Mouse (Mus musculus) midbrain, embryonic 11.5 days (tissue): ENCODE data around the gene Hist1h2be. TPM values are rescaled to one million over a fixed set of nuclear protein-coding genes. Genes with fewer than 3 reads are reported as not detected.

Experiments
- ATAC-seq: fragments of 200-750 bp; cut with Nextera tagmentation; 2 replicates; pipeline ENCODE4 v1.8.0; 2017; ENCODE audit warnings: moderate TSS enrichment, moderate library complexity; ENCODE audit not compliant: low FRiP score
- DNase-seq: peaks from one replicate; pipeline ENCODE4 v3.0.0; 2015; ENCODE audit warnings: low spot score; ENCODE audit errors: missing footprints
- H3K27ac ChIP-seq: fragments of 300-500 bp; sonication (generic); 2 replicates; pipeline ENCODE4 v1.5.1; 2014; ENCODE audit warnings: low read depth, low read length
- H3K27me3 ChIP-seq: fragments of 300-500 bp; sonication (generic); 2 replicates; pipeline ENCODE4 v1.6.1; 2014; ENCODE audit warnings: mild to moderate bottlenecking, low read length, moderate library complexity, mixed read lengths; ENCODE audit not compliant: control insufficient read depth, insufficient read depth
- H3K36me3 ChIP-seq: fragments of 300-500 bp; sonication (generic); 2 replicates; pipeline ENCODE4 v1.6.1; 2014; ENCODE audit warnings: mild to moderate bottlenecking, low read length, moderate library complexity, mixed read lengths; ENCODE audit not compliant: control insufficient read depth, insufficient read depth
- H3K4me1 ChIP-seq: fragments of 300-500 bp; sonication (generic); 2 replicates; pipeline ENCODE4 v1.6.1; 2014; ENCODE audit warnings: low read length; ENCODE audit not compliant: control insufficient read depth, insufficient read depth
- H3K4me2 ChIP-seq: fragments of 300-500 bp; sonication (generic); 2 replicates; pipeline ENCODE4 v1.6.1; 2014; ENCODE audit warnings: mild to moderate bottlenecking, moderate library complexity
- H3K4me3 ChIP-seq: fragments of 300-500 bp; sonication (generic); 2 replicates; pipeline ENCODE4 v1.5.1; 2014; ENCODE audit warnings: low read depth, low read length
- H3K9ac ChIP-seq: fragments of 300-500 bp; sonication (generic); 2 replicates; pipeline ENCODE4 v1.6.1; 2014; ENCODE audit warnings: low read length
- H3K9me3 ChIP-seq: fragments of 300-500 bp; sonication (generic); 2 replicates; pipeline ENCODE4 v1.6.1; 2016; ENCODE audit warnings: low read length; ENCODE audit not compliant: control insufficient read depth
- WGBS: fragments of 180-500 bp; shearing (Covaris S2); extraction: QIAGEN DNeasy Blood & Tissue Kit; methylation state at CpG from one replicate; pipeline ENCODE4 v1.1.7; 2014; 5-methylcytosine and 5-hydroxymethylcytosine counted together
- polyA plus RNA-seq: library from polyadenylated mRNA; unstranded; fragments of >200 nt; fragmentation: Nextera tagmentation; extraction: Ambion mirVana; gene quantifications from 2 replicates; pipeline ENCODE4 v1.2.1, GENCODE M21; 2014

Hist1h2be gene
- polyA plus RNA-seq, 1 experiment from 2014 or later: 1.7 TPM

GRCm38 (mm10) chr13:23585029-23585441 is 35.9 kb downstream of the Hist1h2be start:
- peak; percentile 8 for ATAC-seq
- peak overlapping the region; percentile 40 for H3K4me3 ChIP-seq
- peak; percentile 97 for DNase-seq
- H3K27me3 ChIP-seq: no peaks in the 10 kb centered on the region
- H3K4me1 ChIP-seq: peaks cover 17% of the 10 kb centered on the region; the same call in 1 of the 2 replicates
- WGBS: under 1% methylated on average over 21 of the region's 21 CpGs
- peak overlapping the region; percentile 85 for H3K9ac ChIP-seq
- peak overlapping the region; percentile 78 for H3K4me2 ChIP-seq
- H3K9me3 ChIP-seq: no peaks in the 10 kb centered on the region
- peak overlapping the region; percentile 98 for H3K27ac ChIP-seq
- H3K36me3 ChIP-seq: no peaks in the 10 kb centered on the region

- peak overlapping the region; percentile 40; the same call in 1 of the 2 replicates for H3K4me3 ChIP-seq
- no peak for ATAC-seq
- no peaks in the 10 kb centered on the region for H3K9me3 ChIP-seq
- peaks cover 17% of the 10 kb centered on the region; the same call in 1 of the 2 replicates for H3K4me1 ChIP-seq
- peak overlapping the region; percentile 85 for H3K9ac ChIP-seq
- H3K36me3 ChIP-seq: no peaks in the 10 kb centered on the region
- H3K4me2 ChIP-seq: peak overlapping the region; percentile 78
- H3K27ac ChIP-seq: peak overlapping the region; percentile 98
- H3K27me3 ChIP-seq: no peaks in the 10 kb centered on the region
- DNase-seq: peak; percentile 90
Observed at GRCm38 (mm10) chr13:23584331-23584730, 36.6 kb downstream of the Hist1h2be start.

GRCm38 (mm10) chr13:23583387-23584068 is 37.4 kb downstream of the Hist1h2be start:
- no peak overlapping the region for H3K4me3 ChIP-seq

GRCm38 (mm10) chr13:23582219-23583056 is 38.5 kb downstream of the Hist1h2be start:
- peak; percentile 93 for DNase-seq
- H3K27ac ChIP-seq: peak overlapping the region; percentile 77
- no peaks in the 10 kb centered on the region for H3K27me3 ChIP-seq
- WGBS: 6% methylated on average over 6 of the region's 6 CpGs
- peak overlapping the region; percentile 42 for H3K4me3 ChIP-seq
- no peak for ATAC-seq
- peak overlapping the region; percentile 69 for H3K9ac ChIP-seq
- H3K36me3 ChIP-seq: no peaks in the 10 kb centered on the region
- H3K4me1 ChIP-seq: peaks cover 17% of the 10 kb centered on the region; the same call in 1 of the 2 replicates
- peak overlapping the region; percentile 63 for H3K4me2 ChIP-seq
- no peaks in the 10 kb centered on the region for H3K9me3 ChIP-seq

More at GRCm38 (mm10) chr13:23583387-23584068, 37.4 kb downstream of the Hist1h2be start:
- no peaks in the 10 kb centered on the region for H3K36me3 ChIP-seq
- H3K4me1 ChIP-seq: peaks cover 17% of the 10 kb centered on the region; the same call in 1 of the 2 replicates
- ATAC-seq (no peak), DNase-seq (peak; percentile 85)
- peak overlapping the region; percentile 12 for H3K4me2 ChIP-seq
- H3K9ac ChIP-seq: peak overlapping the region; percentile 22; the same call in 1 of the 2 replicates
- H3K27ac ChIP-seq: peak overlapping the region; percentile 77
- H3K9me3 ChIP-seq: no peaks in the 10 kb centered on the region
- no peaks in the 10 kb centered on the region for H3K27me3 ChIP-seq

GRCm38 (mm10) chr13:23581408-23582218 is 39.3 kb downstream of the Hist1h2be start, which contains the start of gene Hist1h4d:
Hist1h4d (plus strand) TSS chr13:23581598.
- Histone ChIP-seq H3K27ac (peak within 1 kb of the TSS; percentile 77), H3K4me2 (peak within 1 kb of the TSS; percentile 63), H3K27me3 (no peaks in the 10 kb centered on the region), H3K4me1 (peaks cover 20% of the 10 kb centered on the region), H3K9ac (peak within 1 kb of the TSS; percentile 69), H3K4me3 (peak within 1 kb of the TSS; percentile 42), H3K9me3 (no peaks in the 10 kb centered on the region), H3K36me3 (no peaks in the 10 kb centered on the region)
- peak; percentile 100 for DNase-seq
- under 1% methylated on average over 43 of the region's 43 CpGs for WGBS
- peak; percentile 89 for ATAC-seq

GRCm38 (mm10) chr13:23577835-23578234 is 43.1 kb downstream of the Hist1h2be start:
- H3K4me2 ChIP-seq: no peak overlapping the region
- no peak overlapping the region for H3K4me3 ChIP-seq
- H3K27me3 ChIP-seq: no peaks in the 10 kb centered on the region
- no peak overlapping the region for H3K9ac ChIP-seq
- 100% methylated on average over 1 of the region's 1 CpGs for WGBS
- H3K27ac ChIP-seq: no peak overlapping the region; the same call in 1 of the 2 replicates
- DNase-seq (peak; percentile 84), ATAC-seq (no peak)
- no peaks in the 10 kb centered on the region for H3K9me3 ChIP-seq
- peaks cover 12% of the 10 kb centered on the region for H3K4me1 ChIP-seq
- no peaks in the 10 kb centered on the region for H3K36me3 ChIP-seq

- Histone ChIP-seq H3K4me1 (peaks cover 11% of the 10 kb centered on the region), H3K4me3 (peak overlapping the region; percentile 39), H3K4me2 (peak overlapping the region; percentile 61), H3K36me3 (no peaks in the 10 kb centered on the region), H3K27me3 (no peaks in the 10 kb centered on the region), H3K9me3 (no peaks in the 10 kb centered on the region), H3K9ac (peak overlapping the region; percentile 77), H3K27ac (peak overlapping the region; percentile 81)
- WGBS: 50% methylated on average over 6 of the region's 6 CpGs
- ATAC-seq: no peak
- peak; percentile 91 for DNase-seq
Observed at GRCm38 (mm10) chr13:23576906-23577639, 43.9 kb downstream of the Hist1h2be start.

GRCm38 (mm10) chr13:23576351-23576881 is 44.5 kb downstream of the Hist1h2be start:
- Histone ChIP-seq H3K4me3 (peak overlapping the region; percentile 39), H3K27ac (peak overlapping the region; percentile 81), H3K4me1 (peaks cover 11% of the 10 kb centered on the region), H3K27me3 (no peaks in the 10 kb centered on the region), H3K4me2 (peak overlapping the region; percentile 61), H3K9ac (peak overlapping the region; percentile 77), H3K36me3 (no peaks in the 10 kb centered on the region), H3K9me3 (no peaks in the 10 kb centered on the region)
- DNase-seq: peak; percentile 93
- WGBS: 1% methylated on average over 7 of the region's 7 CpGs
- no peak for ATAC-seq
